ENCODE assay signal across 8 mouse cellular contexts in the genomic region with DNA sequence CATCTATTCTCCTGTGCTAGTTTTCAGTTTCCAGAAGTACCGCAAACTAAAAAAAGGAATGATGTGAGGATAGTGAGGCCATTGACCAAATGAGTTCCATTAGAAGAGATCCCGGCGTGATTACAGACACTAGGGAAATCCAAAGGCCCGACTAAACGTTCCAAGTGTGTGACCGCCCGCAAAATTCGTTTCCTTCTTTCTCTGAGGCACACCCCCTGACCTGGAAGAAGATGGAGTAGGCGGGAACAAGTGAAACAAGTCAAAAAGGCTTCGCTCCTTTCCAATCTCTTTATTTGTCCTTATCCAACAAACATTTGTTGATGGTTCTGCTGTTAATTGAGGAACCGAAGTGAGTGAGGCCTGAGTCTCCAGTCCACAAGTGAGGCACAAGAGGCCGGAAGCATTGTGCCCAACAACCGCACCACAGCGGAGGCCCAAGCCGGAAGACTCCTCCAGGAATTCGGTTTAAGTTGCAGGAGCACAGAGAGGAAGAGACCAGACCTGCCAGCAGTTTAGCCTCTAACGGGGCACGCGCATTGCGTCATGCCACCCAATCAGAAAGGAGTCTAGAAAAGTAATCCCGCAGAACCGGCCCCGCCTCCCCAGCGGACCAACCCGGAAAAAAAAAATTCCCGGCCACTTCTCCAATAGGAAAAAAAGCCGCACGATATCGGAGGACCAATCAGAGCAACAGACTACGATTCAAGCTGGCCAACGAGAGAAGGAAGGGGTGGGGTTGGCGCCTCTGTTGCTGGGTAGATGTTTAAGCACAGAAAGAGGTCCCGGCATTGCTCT. TPM values are rescaled to one million over a fixed set of nuclear protein-coding genes. Genes with fewer than 3 reads are reported as not detected.
A peak's percentile ranks its signal among the peaks of the same experiment; 100 is the strongest.
DNase-seq lines count a peak whose midpoint lies in the region; ATAC-seq and TF ChIP-seq lines count a peak whose summit lies in the region.

A gene (minus strand): TSS at position 533 of the 795 bp plus-strand sequence.

- in situ Hi-C loops in CH12.LX (cut with MboI; ENCODE audit: low pct_ligation_motif_present, low pct_unique_long_range_greater_than_20kb, low sequenced_read_pairs): no loop called here

- H3K4me1 ChIP-seq in CH12.LX (ENCODE audit: control insufficient read depth in 1 of 2, insufficient read depth in 2 of 2): peaks cover 10 to 40% of the 10 kb centered on the region in 2 experiments
- peaks cover 26% of the 10 kb centered on the region for H3K4me1 ChIP-seq in heart, embryonic 12.5 days (replicated peaks)
- peaks cover 42% of the 10 kb centered on the region for H3K4me1 ChIP-seq in kidney, embryonic 16.5 days (ENCODE audit: insufficient read depth, low read length)

- DNase-seq in CH12.LX (ENCODE audit: extremely low read depth) (peak; percentile 99), liver (peak; percentile 95)
- DNase-seq in c-Kit-negative CD71-positive TER-119-positive erythroid progenitor cells, embryonic 14.5 days (ENCODE audit: low read depth, low spot score): peak; percentile 90
- peak; percentile 97 for DNase-seq in fat pad, adult 2 months (ENCODE audit: extremely low read depth, low read depth, low spot score)
- peak; percentile 89 to 90 for DNase-seq in monocyte, adult 2 months (ENCODE audit: low read depth in 1 of 2, low spot score in 2 of 2)
- DNase-seq in splenic B cell, adult 2 months (ENCODE audit: low read depth, low spot score): peak; percentile 95

- no peaks in the 10 kb centered on the region for H3K27me3 ChIP-seq in CH12.LX (replicated peaks)
- H3K27me3 ChIP-seq in heart, embryonic 12.5 days (replicated peaks): no peaks in the 10 kb centered on the region
- no peaks in the 10 kb centered on the region for H3K27me3 ChIP-seq in kidney, embryonic 16.5 days (ENCODE audit: insufficient read depth, low read length)
- no peaks in the 10 kb centered on the region for H3K27me3 ChIP-seq in splenic B cell, adult 2 months (ENCODE audit: control insufficient read depth, insufficient read depth, low read length, poor library complexity, severe bottlenecking)

- no peak for TF ChIP-seq RAD21 in CH12.LX (IDR thresholded peaks at IDR 0.05; ENCODE audit: low read depth, low read length)

- peak within 1 kb of the TSS; percentile 95 for H3K9ac ChIP-seq in CH12.LX (ENCODE audit: insufficient read depth, low read depth)
- H3K9ac ChIP-seq in heart, embryonic 12.5 days: peak within 1 kb of the TSS; percentile 98
- H3K9ac ChIP-seq in kidney, embryonic 16.5 days (replicated peaks; ENCODE audit: low read length): peak within 1 kb of the TSS; percentile 98

- no peak for TF ChIP-seq EP300 in CH12.LX (IDR thresholded peaks at IDR 0.05; ENCODE audit: low read length)

- dilution Hi-C loops in CH12.LX (cut with MboI; ENCODE audit: extremely low pct_ligation_motif_present, extremely low pct_unique_long_range_greater_than_20kb, low sequenced_read_pairs): no loop called here

- H3K4me3 ChIP-seq in CH12.LX (replicated peaks in 1 of 3; ENCODE audit: low read depth in 2 of 3, low read length in 2 of 3, poor library complexity in 1 of 3): peak within 1 kb of the TSS; percentile 96 to 98 (median 96)
- peak within 1 kb of the TSS; percentile 97 for H3K4me3 ChIP-seq in heart, embryonic 12.5 days
- peak within 1 kb of the TSS; percentile 100 for H3K4me3 ChIP-seq in kidney, embryonic 16.5 days (ENCODE audit: low read length)

- peak; percentile 88 for ATAC-seq in heart, embryonic 12.5 days (ENCODE audit: insufficient number of reproducible peaks, low FRiP score)
- peak; percentile 93 for ATAC-seq in kidney, embryonic 16.5 days (ENCODE audit: low FRiP score, low TSS enrichment)

- TF ChIP-seq CTCF in CH12.LX (conservative IDR thresholded peaks at IDR 0.05 in 1 of 2, IDR thresholded peaks at IDR 0.05 in 1 of 2; ENCODE audit: low read depth in 2 of 2, low read length in 2 of 2): no peak

- WGBS in heart, embryonic 12.5 days: under 1% methylated on average over 33 of the region's 33 CpGs
- under 1% methylated on average over 33 of the region's 33 CpGs for WGBS in kidney, embryonic 16.5 days

- H3K27ac ChIP-seq in CH12.LX (ENCODE audit: insufficient read depth, low read depth): peak within 1 kb of the TSS; percentile 98
- H3K27ac ChIP-seq in heart, embryonic 12.5 days (ENCODE audit: poor library complexity, severe bottlenecking): peak within 1 kb of the TSS; percentile 99
- peak within 1 kb of the TSS; percentile 100 for H3K27ac ChIP-seq in kidney, embryonic 16.5 days (ENCODE audit: low read length)

- peaks cover 31 to 46% of the 10 kb centered on the region in 2 experiments for H3K36me3 ChIP-seq in CH12.LX (replicated peaks in 1 of 2; ENCODE audit: control insufficient read depth in 1 of 2, insufficient read depth in 1 of 2, low read length in 1 of 2)
- peaks cover 40% of the 10 kb centered on the region for H3K36me3 ChIP-seq in heart, embryonic 12.5 days
- H3K36me3 ChIP-seq in kidney, embryonic 16.5 days (ENCODE audit: insufficient read depth, low read length): peaks cover 27% of the 10 kb centered on the region
- H3K36me3 ChIP-seq in splenic B cell, adult 2 months (ENCODE audit: control insufficient read depth, insufficient read depth, low read length, poor library complexity, severe bottlenecking): peaks cover 7% of the 10 kb centered on the region

- H3K79me2 ChIP-seq in CH12.LX (replicated peaks; ENCODE audit: control insufficient read depth, extremely low read depth, insufficient read depth, poor library complexity, severe bottlenecking): peaks cover 69% of the 10 kb centered on the region

- peak; percentile 90 for TF ChIP-seq POLR2A in CH12.LX (IDR thresholded peaks at IDR 0.05; ENCODE audit: low read depth, low read length)

- no peaks in the 10 kb centered on the region for H3K9me3 ChIP-seq in CH12.LX (replicated peaks; ENCODE audit: low read length)
- H3K9me3 ChIP-seq in heart, embryonic 12.5 days (replicated peaks): no peaks in the 10 kb centered on the region
- H3K9me3 ChIP-seq in kidney, embryonic 16.5 days (ENCODE audit: low read length): no peaks in the 10 kb centered on the region

- peak within 1 kb of the TSS; percentile 93 for H3K4me2 ChIP-seq in CH12.LX (ENCODE audit: insufficient read depth, low read depth, poor library complexity, severe bottlenecking)
- peak within 1 kb of the TSS; percentile 95 for H3K4me2 ChIP-seq in heart, embryonic 12.5 days
- peak within 1 kb of the TSS; percentile 88 for H3K4me2 ChIP-seq in kidney, embryonic 16.5 days (replicated peaks; ENCODE audit: low read depth, low read length)

TF ChIP-seq in CH12.LX, 34 proteins besides CTCF, POLR2A, EP300 and RAD21 (continues in another document):
- peak; percentile 95 for TF ChIP-seq SIN3A (IDR thresholded peaks at IDR 0.05; ENCODE audit: low read length)
- no peak for TF ChIP-seq USF2 (conservative IDR thresholded peaks at IDR 0.05; ENCODE audit: low read depth, low read length)
- peak; percentile 89 for TF ChIP-seq TCF12 (IDR thresholded peaks at IDR 0.05; ENCODE audit: low read depth, low read length)
- peak; percentile 92 for TF ChIP-seq ZNF384 (IDR thresholded peaks at IDR 0.05; ENCODE audit: low read depth, low read length)
- TF ChIP-seq PAX5 (IDR thresholded peaks at IDR 0.05; ENCODE audit: low read length): no peak
- TF ChIP-seq MYC (IDR thresholded peaks at IDR 0.05; ENCODE audit: low read depth, low read length): no peak
- TF ChIP-seq SMC3 (IDR thresholded peaks at IDR 0.05; ENCODE audit: low read depth, low read length): peak; percentile 8; the same call in 1 of the 2 replicates
- no peak for TF ChIP-seq JUND (conservative IDR thresholded peaks at IDR 0.05; ENCODE audit: low read depth, low read length)
- TF ChIP-seq UBTF (IDR thresholded peaks at IDR 0.05; ENCODE audit: low read depth, low read length): no peak
- TF ChIP-seq IRF4 (IDR thresholded peaks at IDR 0.05; ENCODE audit: low read depth, low read length): no peak; the same call in 1 of the 2 replicates
- no peak for TF ChIP-seq ZC3H11A (IDR thresholded peaks at IDR 0.05; ENCODE audit: low read depth, low read length)
- TF ChIP-seq ZKSCAN1 (IDR thresholded peaks at IDR 0.05; ENCODE audit: borderline replicate concordance, low read depth, low read length): no peak
- peak; percentile 91 for TF ChIP-seq NELFE (IDR thresholded peaks at IDR 0.05; ENCODE audit: low read depth, low read length)
- TF ChIP-seq MXI1 (IDR thresholded peaks at IDR 0.05; ENCODE audit: low read depth, low read length): no peak; the same call in 1 of the 2 replicates
- no peak for TF ChIP-seq GABPA (IDR thresholded peaks at IDR 0.05; ENCODE audit: insufficient replicate concordance, low read depth, low read length)
- no peak for TF ChIP-seq USF1 (IDR thresholded peaks at IDR 0.05; ENCODE audit: low read depth, low read length)
- peak; percentile 14; the same call in 1 of the 2 replicates for TF ChIP-seq MEF2A (IDR thresholded peaks at IDR 0.05; ENCODE audit: borderline replicate concordance, low read depth, low read length)
- TF ChIP-seq BHLHE40 (IDR thresholded peaks at IDR 0.05; ENCODE audit: low read depth, low read length): peak; percentile 61
- TF ChIP-seq MAFK (IDR thresholded peaks at IDR 0.05; ENCODE audit: insufficient replicate concordance, low read length): no peak
- no peak for TF ChIP-seq MAZ (IDR thresholded peaks at IDR 0.05; ENCODE audit: low read depth, low read length)
- peak; percentile 80 for TF ChIP-seq TBP (conservative IDR thresholded peaks at IDR 0.05; ENCODE audit: low read depth, low read length)
- 0 out of 2 replicates have a peak, but pooled peaks have one; percentile 65 for TF ChIP-seq KAT2A (IDR thresholded peaks at IDR 0.05; ENCODE audit: insufficient replicate concordance, low read length)
- TF ChIP-seq NRF1 (IDR thresholded peaks at IDR 0.05; ENCODE audit: low read depth, low read length): peak; percentile 49
- TF ChIP-seq ELF1 (IDR thresholded peaks at IDR 0.05; ENCODE audit: low read depth, low read length): peak; percentile 75; the same call in 1 of the 2 replicates
- TF ChIP-seq RCOR1 (conservative IDR thresholded peaks at IDR 0.05; ENCODE audit: low read depth, low read length): no peak
- TF ChIP-seq MAX (IDR thresholded peaks at IDR 0.05; ENCODE audit: low read length): peak; percentile 43
- peak; percentile 33; the same call in 1 of the 2 replicates for TF ChIP-seq E2F4 (IDR thresholded peaks at IDR 0.05; ENCODE audit: insufficient replicate concordance, low read depth, low read length)
- no peak for TF ChIP-seq JUN (IDR thresholded peaks at IDR 0.05; ENCODE audit: insufficient read depth, low read depth, low read length)
- peak; percentile 72 for TF ChIP-seq HCFC1 (IDR thresholded peaks at IDR 0.05; ENCODE audit: low read depth, low read length)

RNA-seq across cellular contexts. Expression of the gene that starts here (rescaled TPM):
- total RNA-seq in CH12.LX (2012; rRNA removed) (37.6 and 42.0 TPM in 2 replicates), CH12.LX (2014; rRNA removed) (56.5 and 57.2 TPM in 2 replicates)
- polyA plus RNA-seq in CH12.LX (2012; ENCODE audit: insufficient read length, low read depth): 42.2 and 44.7 TPM in 2 replicates
- 36.3 and 37.0 TPM in 2 replicates for polyA plus RNA-seq in heart, embryonic 12.5 days (2016; fragmentation: Nextera tagmentation; extraction: Ambion mirVana)
- 53.0 and 63.0 TPM in 2 replicates for polyA plus RNA-seq in kidney, embryonic 16.5 days (2015; fragmentation: Nextera tagmentation; extraction: Ambion mirVana)

Comparison
In these comparisons a context has a peak if more than half of its experiments do, and no peak if none do; other contexts are left out.
1. Peak in every context shown above with its lines: DNase-seq, ATAC-seq, H3K4me3 ChIP-seq and H3K27ac ChIP-seq.